Mouse (Mus musculus) bone marrow, adult 2 months (tissue): ENCODE results near the gene Galntl5.

Source experiments
- CTCF ChIP-seq: fragments of 200-500 bp; IDR thresholded peaks from 2 replicates; pipeline ENCODE4 v1.5.1; 2011; ENCODE audit warnings: low read length, control low read depth; ENCODE audit not compliant: control insufficient read depth, insufficient read depth
- POLR2A ChIP-seq: fragments of 200-500 bp; IDR thresholded peaks from 2 replicates; pipeline ENCODE4 v1.6.1; 2011; ENCODE audit warnings: low read depth, mild to moderate bottlenecking, control low read depth, low read length, borderline replicate concordance; ENCODE audit not compliant: control insufficient read depth

DNA sequence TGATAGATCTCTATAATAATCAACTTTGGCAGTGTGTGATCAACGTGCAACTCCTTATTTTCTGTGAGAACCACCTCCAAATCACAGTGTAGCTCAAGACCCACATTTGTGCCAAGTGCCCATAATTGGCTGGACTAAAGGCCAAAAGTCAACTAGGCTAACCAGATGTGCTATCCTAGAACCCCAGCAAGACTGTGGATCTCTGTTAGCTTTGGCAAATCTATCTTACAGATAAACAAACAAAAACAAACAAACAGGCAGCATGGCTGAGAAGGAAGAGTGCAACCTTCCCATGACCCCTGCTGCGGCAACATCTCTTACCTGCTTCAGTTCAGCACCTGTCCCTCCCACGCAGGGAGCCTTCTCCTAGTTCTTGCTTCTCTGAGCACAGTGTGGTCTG, 25.9 kb upstream of the Galntl5 start:
- no peak for TF ChIP-seq POLR2A
- no peak for TF ChIP-seq CTCF
